Mouse (Mus musculus): ENCODE data around the gene Mfsd12.

Mfsd12 gene

GRCm38 (mm10) chr10:81403511-81403910 lies 46.2 kb downstream of the Mfsd12 start:
- DNase-seq (ENCODE audit: low spot score) = no peak

- DNase-seq (ENCODE audit: low spot score) = no peak
These were observed 46.8 kb downstream of the Mfsd12 start for GRCm38 (mm10) chr10:81404082-81404481.

GRCm38 (mm10) chr10:81404720-81405119 lies 47.4 kb downstream of the Mfsd12 start:
- DNase-seq (ENCODE audit: low spot score) = no peak

- DNase-seq (ENCODE audit: low spot score) = no peak
These were observed 48.4 kb downstream of the Mfsd12 start for GRCm38 (mm10) chr10:81405588-81406201.

- DNase-seq (ENCODE audit: low spot score) = no peak
These were observed 49.5 kb downstream of the Mfsd12 start for GRCm38 (mm10) chr10:81406504-81407440.

- DNase-seq (ENCODE audit: low spot score) = no peak
These were observed 50.5 kb downstream of the Mfsd12 start for GRCm38 (mm10) chr10:81407539-81408423.

- DNase-seq (ENCODE audit: low spot score) = no peak
These were observed 51.1 kb downstream of the Mfsd12 start for GRCm38 (mm10) chr10:81408424-81408729.

- DNase-seq (ENCODE audit: low spot score) = no peak
These were observed 51.6 kb downstream of the Mfsd12 start for GRCm38 (mm10) chr10:81408871-81409291.

GRCm38 (mm10) chr10:81409330-81409729 lies 52.0 kb downstream of the Mfsd12 start:
- no peak for DNase-seq (ENCODE audit: low spot score)

- no peak for DNase-seq (ENCODE audit: low spot score)
These were observed 53.1 kb downstream of the Mfsd12 start for GRCm38 (mm10) chr10:81410350-81410749.

GRCm38 (mm10) chr10:81410981-81411380 lies 53.7 kb downstream of the Mfsd12 start:
- no peak for DNase-seq (ENCODE audit: low spot score)

GRCm38 (mm10) chr10:81411471-81412400 lies 54.4 kb downstream of the Mfsd12 start:
- no peak for DNase-seq (ENCODE audit: low spot score)

GRCm38 (mm10) chr10:81412586-81413309 lies 55.5 kb downstream of the Mfsd12 start:
- DNase-seq (ENCODE audit: low spot score) = no peak

GRCm38 (mm10) chr10:81413310-81414261 lies 56.3 kb downstream of the Mfsd12 start:
- DNase-seq (ENCODE audit: low spot score) = no peak

GRCm38 (mm10) chr10:81414682-81415081 lies 57.4 kb downstream of the Mfsd12 start:
- no peak for DNase-seq (ENCODE audit: low spot score)

- no peak for DNase-seq (ENCODE audit: low spot score)
These were observed 57.9 kb downstream of the Mfsd12 start for GRCm38 (mm10) chr10:81415146-81415545.

Data from left cerebral cortex, adult 11 months (tissue).